Mouse (Mus musculus) bone marrow, adult 2 months (tissue): ENCODE measurements around the gene Mansc1.

Experiments
- CTCF ChIP-seq: fragments of 200-500 bp; IDR thresholded peaks from 2 replicates; pipeline ENCODE4 v1.5.1; 2011; ENCODE audit warnings: low read length, control low read depth; ENCODE audit not compliant: control insufficient read depth, insufficient read depth
- POLR2A ChIP-seq: fragments of 200-500 bp; IDR thresholded peaks from 2 replicates; pipeline ENCODE4 v1.6.1; 2011; ENCODE audit warnings: low read depth, mild to moderate bottlenecking, control low read depth, low read length, borderline replicate concordance; ENCODE audit not compliant: control insufficient read depth

DNA sequence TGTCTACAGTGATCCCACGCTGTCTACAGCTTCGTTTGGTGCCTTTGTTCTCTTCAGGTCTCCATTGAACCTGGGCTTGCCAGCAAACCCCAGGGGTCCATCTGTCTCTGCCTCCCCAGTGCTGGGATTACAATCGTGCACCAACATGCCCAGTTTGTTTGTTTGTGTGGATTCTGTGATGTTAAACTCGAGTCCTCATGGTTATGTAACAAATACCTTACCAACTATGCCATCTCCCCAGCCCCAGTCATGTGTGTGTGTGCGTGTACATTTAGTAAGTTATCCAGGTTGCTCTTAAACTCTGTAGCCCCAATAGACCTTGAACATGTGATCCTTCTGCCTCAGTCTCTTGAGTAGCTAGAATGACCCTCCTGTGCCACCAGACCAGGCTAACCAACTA lies 46.0 kb downstream of the Mansc1 start:
- TF ChIP-seq CTCF (no peak), POLR2A (no peak)
